Mouse (Mus musculus) G1E (cell line): ENCODE results near the gene Gm49405. TPM values are rescaled to one million over a fixed set of nuclear protein-coding genes. Genes with fewer than 3 reads are reported as not detected.
"Not testable (repeated sequence)": the region's sequence is repeated elsewhere in the genome, so short reads cannot be mapped to it uniquely, and the experiment has no call there.

Experiments
- ATAC-seq: 2 replicates; pipeline ENCODE4 v1.8.0; 2016; ENCODE audit warnings: mild to moderate bottlenecking; ENCODE audit not compliant: insufficient number of reproducible peaks, poor library complexity, low FRiP score, severe bottlenecking; ENCODE audit errors: extremely low read depth
- DNase-seq: peaks from one replicate; pipeline ENCODE4 v3.0.0; 2012; ENCODE audit warnings: low spot score
- H3K27me3 ChIP-seq: 2 replicates; pipeline ENCODE4 v1.6.1; 2012; ENCODE audit warnings: mild to moderate bottlenecking, low read length, inconsistent platforms; ENCODE audit not compliant: insufficient read depth
- H3K36me3 ChIP-seq: replicated peaks from 2 replicates; pipeline ENCODE3; 2012; ENCODE audit warnings: mild to moderate bottlenecking, inconsistent platforms
- H3K4me1 ChIP-seq: 2 replicates; pipeline ENCODE4 v1.6.1; 2012; ENCODE audit warnings: low read depth, low read length, inconsistent platforms, mixed read lengths; ENCODE audit not compliant: insufficient read depth
- H3K4me3 ChIP-seq: 2 replicates; pipeline ENCODE4 v1.5.1; 2012; ENCODE audit warnings: low read depth, mild to moderate bottlenecking, inconsistent platforms, low read length, moderate library complexity, mixed read lengths
- H3K9me3 ChIP-seq: replicated peaks from 2 replicates; pipeline ENCODE4 v1.6.1; 2012; ENCODE audit warnings: inconsistent platforms
- CTCF ChIP-seq: IDR thresholded peaks from 2 replicates; pipeline ENCODE4 v1.5.1; 2012; ENCODE audit warnings: low read depth, low read length, inconsistent platforms, mixed read lengths
- GATA1 ChIP-seq: IDR thresholded peaks from 2 replicates; pipeline ENCODE4 v1.6.1; 2012; ENCODE audit warnings: borderline replicate concordance, low read length, inconsistent platforms, mixed read lengths
- GATA2 ChIP-seq: IDR thresholded peaks from 2 replicates; pipeline ENCODE4 v1.6.1; 2012; ENCODE audit warnings: low read depth, low read length, inconsistent platforms, borderline replicate concordance
- POLR2AphosphoS5 ChIP-seq: IDR thresholded peaks from 2 replicates; pipeline ENCODE4 v1.6.1; 2012; ENCODE audit warnings: low read depth, low read length, inconsistent platforms; ENCODE audit not compliant: insufficient replicate concordance
- TAL1 ChIP-seq: conservative IDR thresholded peaks from 2 replicates; pipeline ENCODE4 v1.6.1; 2012; ENCODE audit warnings: low read depth, low read length, inconsistent platforms, mixed read lengths
- polyA plus RNA-seq: library from polyadenylated mRNA; stranded (reverse); fragments of >175 nt; gene quantifications from 2 replicates; pipeline ENCODE4 v1.2.3, GENCODE M21; 2012
- total RNA-seq, 2 experiments: library from RNA; stranded (forward) in 1 of 2; stranded (reverse) in 1 of 2; fragments of 200-1000 nt in 1 of 2; fragments of >200 nt in 1 of 2; fragmentation: Nextera tagmentation in 1 of 2; gene quantifications; 2 replicates each; pipeline ENCODE4 v1.2.3; 2014 to 2017

Gene Gm49405
- total and polyA plus RNA-seq, 3 experiments, result 1.7 to 4.7 (median 3.2) TPM

GRCm38 (mm10) chr19:4032668-4033067, 32.2 kb downstream of the Gm49405 start:
- Histone ChIP-seq H3K4me1 (peaks cover 10% of the 10 kb centered on the region; the same call in 1 of the 2 replicates), H3K9me3 (no peaks in the 10 kb centered on the region), H3K4me3 (no peak overlapping the region), H3K27me3 (no peaks in the 10 kb centered on the region), H3K36me3 (peaks cover 12% of the 10 kb centered on the region)
- DNase-seq, result no peak
- ATAC-seq, result no peak
- TF ChIP-seq GATA1 (no peak), GATA2 (no peak), CTCF (no peak), TAL1 (no peak), POLR2AphosphoS5 (no peak)

DNA sequence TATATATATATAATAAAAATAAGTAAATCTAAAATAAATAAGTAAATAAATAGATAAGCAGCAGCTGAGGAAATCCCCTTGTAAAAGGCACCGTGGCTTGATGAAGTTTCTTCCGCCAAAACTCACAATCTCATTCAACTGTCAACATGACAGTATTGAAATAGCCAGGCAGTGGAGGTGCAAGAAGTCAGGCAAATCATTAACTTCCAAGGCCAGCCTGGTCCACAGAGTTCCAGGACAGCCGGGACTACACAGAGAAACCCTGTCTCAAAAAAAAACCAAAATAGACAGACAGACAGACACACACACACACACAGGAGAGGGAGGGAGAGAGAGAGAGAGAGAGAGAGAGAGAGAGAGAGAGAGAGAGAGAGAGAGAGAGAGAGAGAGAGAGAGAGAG, 32.9 kb downstream of the Gm49405 start:
- Histone ChIP-seq H3K36me3 (peaks cover 12% of the 10 kb centered on the region), H3K9me3 (no peaks in the 10 kb centered on the region), H3K4me3 (no peak overlapping the region), H3K4me1 (peaks cover 10% of the 10 kb centered on the region; the same call in 1 of the 2 replicates), H3K27me3 (no peaks in the 10 kb centered on the region)
- DNase-seq (no peak), ATAC-seq (no peak)
- TF ChIP-seq GATA1 (no peak), CTCF (no peak), TAL1 (no peak), POLR2AphosphoS5 (no peak)

DNA sequence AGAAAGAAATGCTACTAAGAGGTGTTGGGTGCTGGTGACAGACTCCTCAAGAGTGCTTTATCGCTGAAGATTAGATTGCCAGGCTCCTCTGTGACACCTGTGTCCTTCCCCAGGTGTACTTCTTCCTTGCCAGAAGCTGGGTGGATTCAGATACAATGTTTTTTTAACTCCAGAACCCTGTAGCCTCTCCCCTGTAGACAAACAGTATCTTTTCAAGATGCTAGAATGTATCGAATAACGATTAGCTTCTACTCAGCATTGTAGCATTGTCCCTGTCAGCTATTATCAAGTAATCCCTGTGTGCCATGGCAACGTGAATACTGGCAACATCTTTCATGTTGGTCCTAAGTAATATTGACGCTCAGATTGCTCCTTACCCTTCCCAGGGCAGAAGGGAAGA, 33.3 kb downstream of the Gm49405 start:
- peaks cover 12% of the 10 kb centered on the region for H3K36me3 ChIP-seq
- H3K27me3 ChIP-seq, result no peaks in the 10 kb centered on the region
- no peak for DNase-seq
- H3K9me3 ChIP-seq, result no peaks in the 10 kb centered on the region
- TF ChIP-seq CTCF, result no peak
- no peak for TF ChIP-seq GATA2
- no peak for TF ChIP-seq GATA1
- no peak for TF ChIP-seq TAL1
- no peak for TF ChIP-seq POLR2AphosphoS5
- H3K4me1 ChIP-seq, result peaks cover 10% of the 10 kb centered on the region; the same call in 1 of the 2 replicates
- ATAC-seq, result no peak
- H3K4me3 ChIP-seq, result no peak overlapping the region

DNA sequence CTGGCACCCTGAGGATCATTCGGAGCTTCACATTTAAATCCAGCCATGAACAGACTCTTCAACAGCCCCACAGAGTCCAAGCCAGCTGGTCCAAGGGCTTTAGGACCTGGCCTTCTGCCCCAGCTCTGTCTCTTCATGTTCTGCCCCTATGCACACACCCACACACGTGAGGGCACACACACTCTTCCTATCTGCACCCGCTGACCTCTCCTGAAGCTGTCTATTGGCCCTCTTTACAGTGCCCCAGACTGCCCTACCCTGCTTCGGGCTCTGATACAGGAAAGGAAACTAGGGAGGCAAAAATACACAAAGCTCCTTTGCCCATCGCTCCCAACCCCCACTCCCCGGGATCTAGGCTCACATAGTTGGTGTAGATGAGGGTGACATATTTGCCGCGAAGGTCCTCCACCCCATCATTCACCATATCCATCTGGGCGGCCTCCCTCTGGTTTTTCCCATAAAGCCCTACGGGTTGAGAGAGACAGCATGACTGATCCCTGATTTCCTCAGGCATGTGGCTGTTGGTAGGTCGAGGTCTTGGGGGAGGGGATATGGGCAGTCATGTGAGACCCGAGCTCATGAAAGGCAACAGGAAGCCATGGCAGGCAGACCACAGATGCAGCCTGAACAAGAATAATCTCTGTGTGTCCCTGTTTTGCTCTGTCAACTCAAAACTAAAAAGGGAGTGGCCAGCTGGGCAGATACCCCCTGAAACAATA, 36.1 kb downstream of the Gm49405 start:
- Histone ChIP-seq H3K4me1 (peaks cover 10% of the 10 kb centered on the region; the same call in 1 of the 2 replicates), H3K4me3 (no peak overlapping the region; the same call in 1 of the 2 replicates), H3K27me3 (no peaks in the 10 kb centered on the region), H3K36me3 (peaks cover 12% of the 10 kb centered on the region), H3K9me3 (no peaks in the 10 kb centered on the region)
- no peak for ATAC-seq
- no peak for DNase-seq
- TF ChIP-seq CTCF (no peak), GATA2 (no peak), TAL1 (no peak), GATA1 (no peak), POLR2AphosphoS5 (no peak)

- not testable (repeated sequence) for ATAC-seq
- peaks cover 12% of the 10 kb centered on the region for H3K36me3 ChIP-seq
Measured at GRCm38 (mm10) chr19:4037154-4037787, 36.8 kb downstream of the Gm49405 start.

GRCm38 (mm10) chr19:4037788-4038232, 37.4 kb downstream of the Gm49405 start, which contains the start of gene Gstp1:
Gene Gstp1, minus strand, starts transcription at chr19:4037985.
- DNase-seq, result peak; percentile 49
- H3K9me3 ChIP-seq, result peaks cover 6% of the 10 kb centered on the region
- TF ChIP-seq CTCF, result no peak
- TF ChIP-seq TAL1, result no peak
- no peak for TF ChIP-seq GATA2
- no peak for TF ChIP-seq GATA1
- TF ChIP-seq POLR2AphosphoS5, result no peak
- ATAC-seq, result peak; percentile 22; the same call in 1 of the 2 replicates
- H3K4me1 ChIP-seq, result peaks cover 10% of the 10 kb centered on the region; the same call in 1 of the 2 replicates
- H3K4me3 ChIP-seq, result peak within 1 kb of the TSS; percentile 76
- H3K36me3 ChIP-seq, result peaks cover 12% of the 10 kb centered on the region
- peaks cover 5% of the 10 kb centered on the region; the same call in 1 of the 2 replicates for H3K27me3 ChIP-seq

More at GRCm38 (mm10) chr19:4037154-4037787, 36.8 kb downstream of the Gm49405 start:
- DNase-seq, H3K9me3 ChIP-seq, H3K27me3 ChIP-seq: not testable (repeated sequence)
- Histone ChIP-seq H3K4me1 (peaks cover 10% of the 10 kb centered on the region; the same call in 1 of the 2 replicates), H3K4me3 (peak overlapping the region; percentile 76)

- H3K4me1 ChIP-seq, result peaks cover 21% of the 10 kb centered on the region
- H3K4me3 ChIP-seq, DNase-seq, H3K36me3 ChIP-seq, ATAC-seq, H3K27me3 ChIP-seq: not testable (repeated sequence)
- H3K9me3 ChIP-seq, result peaks cover 29% of the 10 kb centered on the region
Measured at GRCm38 (mm10) chr19:4040941-4041340, 40.5 kb downstream of the Gm49405 start.

DNA sequence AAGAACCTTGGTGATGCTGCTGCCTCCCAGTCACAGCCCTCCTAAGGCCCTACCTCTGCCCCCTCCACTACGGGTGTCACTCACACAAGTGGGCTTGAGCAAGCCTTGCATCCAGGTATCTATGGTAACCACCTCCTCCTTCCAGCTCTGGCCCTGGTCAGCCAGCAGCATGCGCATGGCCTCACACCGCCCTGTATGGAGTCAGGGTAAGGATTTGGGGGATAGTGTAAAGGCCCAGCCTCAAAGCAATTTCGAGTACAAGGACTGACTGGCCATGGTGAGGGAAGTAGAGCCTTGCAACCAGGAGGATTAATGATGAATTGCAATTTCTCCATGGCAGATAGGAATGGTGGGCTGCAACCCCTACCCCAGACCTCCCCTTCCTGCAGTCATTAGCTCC, 41.1 kb downstream of the Gm49405 start:
- not testable (repeated sequence) for H3K27me3 ChIP-seq, ATAC-seq, DNase-seq, H3K36me3 ChIP-seq, H3K4me3 ChIP-seq
- peaks cover 33% of the 10 kb centered on the region for H3K9me3 ChIP-seq
- H3K4me1 ChIP-seq, result peaks cover 17% of the 10 kb centered on the region
